Mouse (Mus musculus) brain, embryonic 18.5 days (tissue): ENCODE measurements around the gene Fxyd1.

Experiments
- DNase-seq: peaks from one replicate; pipeline ENCODE4 v3.0.0-alpha.2; 2012; ENCODE audit warnings: low read depth, low spot score

Gene Fxyd1

GRCm38 (mm10) chr7:31057071-31057470 lies at the start of gene Fxyd1:
Gene Fxyd1, minus strand, starts transcription at chr7:31057199.
- no peak for DNase-seq

- DNase-seq = no peak
These were observed 49.2 kb upstream of the Fxyd1 start for GRCm38 (mm10) chr7:31106166-31106565.

- no peak for DNase-seq
These were observed 48.2 kb upstream of the Fxyd1 start for GRCm38 (mm10) chr7:31105061-31105768.

GRCm38 (mm10) chr7:31100786-31101185 lies 43.8 kb upstream of the Fxyd1 start:
- no peak for DNase-seq

- no peak for DNase-seq
These were observed 42.6 kb upstream of the Fxyd1 start for GRCm38 (mm10) chr7:31099612-31099982.

GRCm38 (mm10) chr7:31098697-31099611 lies 42.0 kb upstream of the Fxyd1 start:
- DNase-seq = no peak

GRCm38 (mm10) chr7:31097583-31098248 lies 40.7 kb upstream of the Fxyd1 start:
- DNase-seq = peak; percentile 74

GRCm38 (mm10) chr7:31096892-31097564 lies 40.0 kb upstream of the Fxyd1 start:
- DNase-seq = no peak

- no peak for DNase-seq
These were observed 37.9 kb upstream of the Fxyd1 start for GRCm38 (mm10) chr7:31094774-31095501.

- DNase-seq = no peak
These were observed 32.7 kb upstream of the Fxyd1 start for GRCm38 (mm10) chr7:31089721-31090120.

GRCm38 (mm10) chr7:31088206-31088605 lies 31.2 kb upstream of the Fxyd1 start:
- DNase-seq = no peak

- no peak for DNase-seq
These were observed 30.3 kb upstream of the Fxyd1 start for GRCm38 (mm10) chr7:31087262-31087661.

GRCm38 (mm10) chr7:31086175-31086755 lies 29.3 kb upstream of the Fxyd1 start:
- no peak for DNase-seq

GRCm38 (mm10) chr7:31085171-31085570 lies 28.2 kb upstream of the Fxyd1 start:
- no peak for DNase-seq

GRCm38 (mm10) chr7:31084140-31084539 lies 27.1 kb upstream of the Fxyd1 start:
- no peak for DNase-seq

- no peak for DNase-seq
These were observed 26.0 kb upstream of the Fxyd1 start for GRCm38 (mm10) chr7:31082831-31083588.

GRCm38 (mm10) chr7:31082106-31082505 lies 25.1 kb upstream of the Fxyd1 start:
- no peak for DNase-seq

GRCm38 (mm10) chr7:31081106-31081505 lies 24.1 kb upstream of the Fxyd1 start:
- no peak for DNase-seq

GRCm38 (mm10) chr7:31080611-31081010 lies 23.6 kb upstream of the Fxyd1 start:
- DNase-seq = no peak

GRCm38 (mm10) chr7:31079670-31080069 lies 22.7 kb upstream of the Fxyd1 start:
- no peak for DNase-seq
